Mouse (Mus musculus) thymus, postnatal 4 days (tissue): ENCODE measurements around the gene Zfp296.

Experiments
- DNase-seq: peaks from one replicate; pipeline ENCODE4 v3.0.0; 2021

Zfp296 gene

DNA sequence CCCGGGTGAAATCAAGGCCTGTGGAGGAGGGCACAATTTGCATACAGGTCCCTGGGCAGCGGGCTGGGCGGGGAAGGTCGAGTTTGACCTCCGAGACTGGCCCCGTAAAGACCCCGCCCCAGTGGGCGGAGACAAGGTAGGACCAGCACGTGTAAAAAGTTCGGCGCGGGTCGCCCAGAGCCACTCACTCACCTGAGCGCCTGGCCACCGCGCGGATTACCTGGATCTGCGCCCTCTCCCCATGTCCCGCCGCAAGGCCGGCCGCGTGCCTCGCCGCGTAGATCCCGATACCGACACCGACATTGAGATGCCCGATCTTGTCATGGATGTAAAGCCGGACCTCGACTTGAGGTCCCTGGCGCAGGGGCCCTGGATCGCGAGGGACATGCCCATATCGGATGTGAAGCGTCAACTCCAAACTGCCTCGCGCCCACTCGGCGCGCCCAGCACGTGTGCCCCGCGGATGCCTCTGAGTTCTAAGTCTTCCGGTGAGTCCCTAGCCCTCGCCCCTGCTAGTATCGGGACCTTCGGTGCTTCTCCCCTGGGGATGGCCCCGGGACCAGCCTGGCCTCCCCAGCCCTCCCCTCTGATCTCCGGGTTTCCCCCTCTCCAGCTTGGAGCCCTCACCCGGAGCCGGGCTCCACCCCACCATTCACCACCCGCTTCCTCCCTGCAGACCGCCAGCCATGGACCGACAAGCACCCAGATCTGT is at the start of gene Zfp296, which contains the start of gene Gemin7:
Gene Zfp296 (plus strand): TSS at position 147 of the 712 bp plus-strand sequence.
Gene Gemin7 (minus strand): TSS at position 455 of the 712 bp plus-strand sequence.
- peak; percentile 53 for DNase-seq

- DNase-seq: no peak
These were observed 46.0 kb upstream of the Zfp296 start for GRCm38 (mm10) chr7:19531077-19531476.

GRCm38 (mm10) chr7:19532240-19532639 is 44.8 kb upstream of the Zfp296 start:
- DNase-seq: no peak

- no peak for DNase-seq
These were observed 42.4 kb upstream of the Zfp296 start for GRCm38 (mm10) chr7:19534676-19535075.

DNA sequence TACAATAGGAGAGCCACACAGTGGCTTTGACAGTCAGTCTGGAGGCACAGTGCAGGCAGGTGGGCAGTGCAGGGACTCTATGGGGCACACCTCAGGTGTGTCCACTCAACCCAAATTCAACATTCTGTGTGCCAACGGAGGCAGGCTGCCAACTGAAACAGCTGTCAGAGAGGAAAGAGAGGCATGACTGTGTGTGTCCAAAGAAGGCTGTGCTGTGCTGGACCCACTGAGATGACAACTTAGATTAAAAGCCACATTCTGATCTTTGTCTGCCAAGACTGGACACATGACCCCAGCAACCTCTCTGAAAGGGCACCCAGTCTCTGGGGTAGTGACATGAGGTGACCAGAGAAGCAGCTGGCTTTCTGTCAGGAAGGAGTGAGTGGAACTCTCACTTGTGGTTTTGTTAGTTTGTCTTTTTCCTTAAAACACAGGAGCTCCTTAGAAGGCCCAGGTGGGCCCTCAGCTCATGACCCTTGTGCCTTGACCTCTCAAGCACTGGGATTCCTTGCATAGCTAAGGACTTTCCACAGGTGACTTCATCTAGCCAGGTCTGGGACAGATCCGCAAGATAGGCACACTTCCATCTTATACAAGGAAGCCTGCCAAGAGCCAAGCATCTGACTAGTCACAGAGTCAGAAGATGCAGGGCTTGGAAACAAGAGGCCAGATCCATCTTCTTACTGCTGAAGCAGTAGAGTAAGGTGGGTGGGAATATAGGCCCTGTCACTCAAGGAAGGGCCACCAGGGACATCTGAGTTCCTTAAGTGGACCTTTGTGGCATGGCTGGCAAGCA is 36.1 kb upstream of the Zfp296 start:
- DNase-seq: no peak

DNA sequence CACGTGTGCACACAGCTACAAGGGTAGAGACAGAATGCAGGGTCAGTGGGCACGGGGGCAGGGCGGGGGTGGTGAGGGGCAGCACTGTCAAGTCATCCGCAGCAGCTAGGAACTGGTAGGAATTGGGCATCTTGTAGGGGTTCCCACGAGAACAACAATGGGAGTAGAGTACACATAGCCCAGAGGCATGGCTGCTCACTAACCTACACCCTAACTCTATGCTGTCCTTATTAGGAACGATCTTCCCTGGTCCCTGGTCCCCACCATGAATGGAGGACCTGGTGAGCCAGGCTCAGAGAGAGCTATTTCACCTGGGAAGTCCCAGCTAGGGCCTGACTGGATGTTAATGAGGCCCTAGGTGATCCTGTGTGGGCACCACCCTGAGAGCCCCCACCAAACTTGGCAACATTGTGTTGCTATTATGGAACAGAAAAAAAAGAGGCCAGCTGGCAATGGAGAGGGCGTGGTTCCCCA is 35.4 kb upstream of the Zfp296 start:
- DNase-seq: no peak

- peak; percentile 25 for DNase-seq
These were observed 34.9 kb upstream of the Zfp296 start for GRCm38 (mm10) chr7:19542155-19542691.

DNA sequence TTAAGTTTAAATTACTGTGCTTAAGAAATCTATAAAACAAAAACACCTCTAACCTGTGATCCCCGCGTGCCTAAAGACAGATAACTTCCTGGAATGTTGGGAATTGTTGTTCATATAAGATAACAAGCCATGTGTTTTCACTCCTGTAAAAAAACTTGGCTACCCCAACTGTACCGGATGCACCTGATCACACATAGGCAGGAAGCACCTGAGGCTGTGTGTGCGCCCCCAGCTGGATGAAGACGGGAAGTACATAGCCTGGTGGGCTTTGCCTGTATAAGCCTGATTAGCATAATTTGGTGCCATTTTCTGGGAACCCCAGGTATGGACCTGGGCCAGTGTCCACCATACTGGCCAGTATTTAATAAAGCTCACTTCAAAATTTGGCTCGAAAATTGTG is 33.5 kb upstream of the Zfp296 start:
- peak; percentile 81 for DNase-seq

GRCm38 (mm10) chr7:19546007-19546406 is 31.1 kb upstream of the Zfp296 start:
- DNase-seq: no peak

DNA sequence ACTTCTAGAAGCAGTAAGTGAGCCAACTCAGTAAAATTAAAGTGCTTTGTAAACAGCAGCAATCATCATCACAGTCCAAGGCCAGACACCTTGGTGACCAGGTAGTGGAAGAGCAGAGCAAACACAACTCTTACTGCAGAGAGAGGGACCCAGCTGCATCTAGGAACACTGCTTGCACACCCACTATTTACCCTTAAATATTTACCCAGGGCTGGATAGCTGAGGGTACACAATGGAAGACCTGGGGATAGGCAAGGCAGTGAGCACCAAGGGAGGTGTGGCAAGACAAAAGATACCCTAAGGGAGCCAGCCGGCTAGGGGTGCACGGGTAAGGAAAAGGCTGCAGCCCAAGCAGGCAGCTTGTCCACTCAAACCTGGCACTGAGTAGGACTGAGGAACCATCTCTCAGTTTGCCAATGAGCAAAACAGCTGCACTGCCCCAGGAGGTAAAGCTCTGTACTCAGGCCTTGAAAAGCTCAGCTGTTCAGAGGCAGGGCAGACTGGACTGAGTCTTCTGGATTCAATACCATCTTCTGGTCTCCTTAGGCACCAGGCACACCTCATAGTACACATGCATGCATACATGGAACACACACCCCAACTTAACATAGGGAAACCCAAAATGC is 29.6 kb upstream of the Zfp296 start:
- no peak for DNase-seq

GRCm38 (mm10) chr7:19549394-19549793 is 27.7 kb upstream of the Zfp296 start:
- DNase-seq: no peak

GRCm38 (mm10) chr7:19551634-19552033 is 25.5 kb upstream of the Zfp296 start:
- DNase-seq: no peak

- DNase-seq: no peak
These were observed 24.6 kb upstream of the Zfp296 start for GRCm38 (mm10) chr7:19552443-19552842.

DNA sequence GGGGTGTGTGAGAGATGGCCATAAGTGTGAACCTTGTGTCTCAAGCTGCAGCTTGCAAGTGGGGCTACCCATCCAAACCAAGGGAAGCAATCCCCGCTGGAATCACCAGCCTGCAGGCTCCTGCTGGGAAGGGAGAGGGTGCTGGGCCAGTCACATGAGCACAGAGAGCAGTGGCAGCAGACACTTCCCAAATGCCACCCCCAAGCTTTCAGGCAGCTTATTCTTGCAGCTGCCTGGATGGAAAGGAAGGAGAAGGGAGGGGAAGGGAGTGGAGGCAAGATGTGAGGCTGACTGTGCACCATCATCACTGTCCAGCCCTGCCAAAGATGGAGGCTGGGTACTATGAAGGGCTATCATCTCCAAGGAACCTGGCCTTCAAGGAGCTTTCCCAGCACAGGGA is 22.9 kb upstream of the Zfp296 start:
- DNase-seq: no peak

DNA sequence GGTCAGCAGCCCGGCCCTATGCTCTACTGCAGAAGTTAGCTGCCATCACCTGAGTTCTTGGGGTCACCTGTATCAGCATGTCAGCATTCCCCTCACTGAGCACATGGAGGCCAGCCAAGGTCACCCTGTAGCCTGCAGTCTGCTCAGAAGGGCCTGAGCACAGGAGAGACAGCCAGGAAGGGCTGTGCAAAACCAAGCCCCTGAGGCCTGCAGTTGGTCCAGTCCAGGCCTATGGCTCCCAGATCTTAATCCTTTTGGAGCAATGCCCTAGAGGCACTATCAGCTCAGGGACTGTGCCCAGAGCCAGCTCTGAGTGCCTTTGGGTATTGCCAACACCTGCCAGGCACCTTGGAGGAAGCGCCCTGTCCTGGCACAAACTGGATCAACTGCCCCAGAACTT is 20.0 kb upstream of the Zfp296 start:
- DNase-seq: no peak

DNA sequence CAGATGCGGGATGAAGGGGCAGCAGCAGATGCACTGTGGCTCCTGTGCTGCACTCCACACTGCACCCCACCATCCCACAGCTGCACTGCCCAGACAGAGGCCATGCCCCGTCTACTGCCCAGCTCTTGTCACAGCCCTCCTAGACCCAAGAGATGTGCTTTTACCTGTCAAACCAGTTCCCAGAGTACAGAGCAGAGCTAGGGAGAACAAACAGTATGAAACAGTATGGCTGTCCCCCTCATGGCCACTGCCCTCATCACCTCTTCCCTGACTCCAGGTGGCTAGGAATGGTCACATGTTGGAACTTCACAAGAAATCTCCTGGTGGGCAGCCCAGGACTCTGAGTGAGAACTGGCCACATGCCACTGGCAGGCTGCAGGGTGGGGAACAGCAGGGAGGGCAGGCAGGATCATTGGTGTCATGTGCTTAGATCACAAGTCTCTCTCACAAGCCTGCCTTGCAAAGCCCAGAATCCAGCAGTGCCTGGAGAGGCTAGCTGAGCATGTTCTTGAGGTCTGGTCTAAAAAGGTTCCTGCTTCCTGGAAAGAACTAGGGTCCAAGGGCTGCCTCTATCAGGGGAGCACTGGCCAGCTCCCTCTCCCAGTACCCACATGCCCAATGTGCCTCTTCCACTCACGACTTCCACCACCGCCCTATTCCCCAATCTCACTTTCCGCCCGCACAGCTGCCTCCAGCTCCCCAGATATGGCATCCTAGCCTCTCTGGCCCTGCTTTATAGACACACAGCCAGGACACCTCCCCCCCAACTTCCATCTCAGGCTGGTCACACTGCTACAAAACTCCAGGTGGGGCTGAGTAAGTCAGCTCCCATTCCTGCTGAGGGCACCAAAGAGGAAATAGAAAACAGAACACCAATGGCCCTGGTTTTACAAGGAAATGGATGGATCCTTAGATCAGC is 18.8 kb upstream of the Zfp296 start:
- DNase-seq: no peak

GRCm38 (mm10) chr7:19558965-19559364 is 18.1 kb upstream of the Zfp296 start:
- peak; percentile 71 for DNase-seq

GRCm38 (mm10) chr7:19560491-19561260 is 16.4 kb upstream of the Zfp296 start:
- DNase-seq: no peak

- DNase-seq: no peak
These were observed 15.7 kb upstream of the Zfp296 start for GRCm38 (mm10) chr7:19561431-19561764.

DNA sequence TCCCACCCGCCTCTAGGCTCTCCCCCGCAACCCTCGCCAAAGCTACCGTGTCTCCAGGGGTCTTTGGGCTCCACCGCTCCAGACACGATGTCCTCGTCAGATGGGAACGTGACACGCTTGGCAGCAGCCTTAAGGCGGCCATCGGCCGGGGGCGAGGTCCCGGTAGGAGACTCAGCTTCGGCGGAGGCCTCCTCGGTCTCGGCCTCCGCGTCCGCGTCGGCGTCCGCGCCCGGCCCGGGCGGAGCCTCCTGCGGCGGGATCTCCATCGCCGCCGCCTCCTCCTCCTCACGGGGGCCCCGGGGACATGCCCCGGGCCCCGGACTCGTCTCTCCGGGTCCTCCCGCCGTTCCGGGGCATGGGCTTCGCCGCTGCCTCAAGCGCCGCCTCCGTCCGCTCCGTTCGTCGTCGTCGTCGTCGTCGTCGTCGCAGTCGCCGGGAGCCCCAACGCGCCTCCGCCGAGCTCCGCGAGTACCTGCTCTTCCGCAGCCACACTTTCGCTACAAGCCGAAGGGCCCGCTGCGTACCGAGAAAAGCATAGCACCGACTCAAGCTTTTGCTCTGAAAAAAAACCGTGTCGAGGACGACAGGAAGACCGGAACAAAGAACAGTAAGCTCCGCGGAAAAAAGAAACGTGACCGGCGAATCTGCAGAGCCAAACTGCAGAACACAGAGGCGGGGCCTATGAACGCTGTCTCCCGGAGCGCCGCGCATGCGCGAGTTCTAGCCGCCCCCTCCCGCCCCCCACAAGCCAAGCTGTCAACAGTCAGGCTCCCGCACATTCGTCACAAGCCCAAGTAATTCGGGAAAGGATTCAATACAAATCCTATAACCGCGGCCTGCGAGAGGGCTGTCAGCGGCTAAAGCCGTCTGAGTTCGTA is 15.1 kb upstream of the Zfp296 start:
- peak; percentile 97 for DNase-seq
